Mouse (Mus musculus): Measurements from ENCODE around the gene Atoh8.

The Atoh8 gene

GRCm38 (mm10) chr6:72189061-72189863, 46.1 kb downstream of the Atoh8 start:
- DNase-seq = peak; percentile 48 to 60

GRCm38 (mm10) chr6:72186809-72187208, 48.6 kb downstream of the Atoh8 start:
- no peak for DNase-seq

GRCm38 (mm10) chr6:72185893-72186490, 49.4 kb downstream of the Atoh8 start:
- peak; percentile 80 to 83 for DNase-seq

GRCm38 (mm10) chr6:72184576-72184975, 50.8 kb downstream of the Atoh8 start:
- DNase-seq = no peak

GRCm38 (mm10) chr6:72179562-72180502, 55.5 kb downstream of the Atoh8 start:
- DNase-seq = no peak

- peak in 1 of 2 experiments; percentile 52 for DNase-seq
Observed at GRCm38 (mm10) chr6:72179006-72179405, 56.4 kb downstream of the Atoh8 start.

- DNase-seq = no peak
Observed at GRCm38 (mm10) chr6:72177417-72177816, 58.0 kb downstream of the Atoh8 start.

GRCm38 (mm10) chr6:72176004-72176403, 59.4 kb downstream of the Atoh8 start:
- no peak for DNase-seq

- no peak for DNase-seq
Observed at GRCm38 (mm10) chr6:72175419-72175818, 60.0 kb downstream of the Atoh8 start.

- DNase-seq = no peak
Observed at GRCm38 (mm10) chr6:72173350-72173749, 62.0 kb downstream of the Atoh8 start.

GRCm38 (mm10) chr6:72171391-72171790, 64.0 kb downstream of the Atoh8 start:
- no peak for DNase-seq

GRCm38 (mm10) chr6:72165907-72166306, 69.5 kb downstream of the Atoh8 start:
- no peak for DNase-seq

GRCm38 (mm10) chr6:72164321-72165275, 70.8 kb downstream of the Atoh8 start:
- DNase-seq = peak; percentile 82 to 86

- DNase-seq = peak; percentile 69 to 75
Observed at GRCm38 (mm10) chr6:72162155-72162890, 73.1 kb downstream of the Atoh8 start.

- DNase-seq = no peak
Observed at GRCm38 (mm10) chr6:72161751-72162150, 73.6 kb downstream of the Atoh8 start.

GRCm38 (mm10) chr6:72160991-72161390, 74.4 kb downstream of the Atoh8 start:
- DNase-seq = no peak

- DNase-seq = no peak
Observed at GRCm38 (mm10) chr6:72159861-72160395, 75.4 kb downstream of the Atoh8 start.

- no peak for DNase-seq
Observed at GRCm38 (mm10) chr6:72158966-72159764, 76.2 kb downstream of the Atoh8 start.
